Mouse (Mus musculus): ENCODE data around the gene Cebpg.

Gene Cebpg

DNA sequence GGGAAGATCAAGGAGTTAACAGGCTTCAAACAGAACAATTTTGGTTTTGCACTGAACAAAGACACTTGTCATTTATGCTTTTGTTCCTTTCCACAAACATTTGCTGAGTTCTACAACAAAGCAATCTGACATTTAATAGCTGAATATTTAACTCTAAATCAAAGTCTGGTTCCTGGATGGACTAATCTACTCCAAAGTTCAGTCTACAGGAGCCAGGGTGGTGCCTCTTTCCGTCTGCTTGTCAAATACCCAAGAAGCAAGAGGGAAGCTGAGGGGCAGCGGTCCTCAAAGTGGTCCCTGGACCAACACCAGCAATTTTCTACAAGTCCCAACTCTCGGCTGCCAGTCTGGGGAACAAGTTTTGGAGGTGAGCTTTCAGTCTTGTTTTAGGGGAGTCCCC lies 3.2 kb downstream of the Cebpg start:
- DNase-seq, result no peak

DNA sequence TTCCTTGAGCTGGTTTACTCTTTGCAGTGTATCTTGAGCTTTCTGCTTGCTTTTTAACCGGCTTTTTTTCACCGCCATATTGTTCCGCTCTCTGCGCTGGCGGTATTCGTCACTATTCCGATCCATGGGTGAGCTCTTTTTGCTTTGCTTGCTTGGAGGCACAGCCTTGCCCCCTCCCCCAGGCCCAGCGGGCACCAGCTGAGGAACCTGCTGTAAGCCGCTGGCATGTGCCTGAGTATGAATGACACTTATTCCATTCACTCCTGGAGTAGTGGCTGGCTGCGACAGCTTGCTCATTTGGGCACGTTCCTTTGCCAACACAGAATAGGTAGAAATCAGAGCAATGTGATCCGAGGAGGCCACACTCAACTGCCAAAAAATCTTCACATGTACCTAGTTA lies 5.8 kb downstream of the Cebpg start:
- DNase-seq, result no peak

DNA sequence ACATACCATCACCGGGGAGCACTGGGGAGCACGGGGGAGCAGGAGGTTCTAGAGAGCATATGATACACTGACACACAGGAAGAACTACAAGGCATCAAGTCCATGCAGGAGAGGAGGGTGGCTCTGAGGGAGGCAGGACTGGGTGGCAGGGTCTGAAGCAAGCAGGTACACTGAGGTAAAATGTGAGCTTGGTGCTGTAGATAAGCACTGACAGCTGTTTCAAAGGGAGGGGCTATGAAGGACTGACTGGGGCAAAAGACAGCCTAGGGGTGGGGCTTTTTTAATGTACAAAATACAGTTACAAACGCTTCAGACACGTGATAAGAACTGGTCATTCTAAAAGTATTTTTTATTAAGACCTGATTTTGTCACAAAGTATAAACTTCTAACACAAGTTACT lies 10.3 kb downstream of the Cebpg start:
- no peak for DNase-seq

DNA sequence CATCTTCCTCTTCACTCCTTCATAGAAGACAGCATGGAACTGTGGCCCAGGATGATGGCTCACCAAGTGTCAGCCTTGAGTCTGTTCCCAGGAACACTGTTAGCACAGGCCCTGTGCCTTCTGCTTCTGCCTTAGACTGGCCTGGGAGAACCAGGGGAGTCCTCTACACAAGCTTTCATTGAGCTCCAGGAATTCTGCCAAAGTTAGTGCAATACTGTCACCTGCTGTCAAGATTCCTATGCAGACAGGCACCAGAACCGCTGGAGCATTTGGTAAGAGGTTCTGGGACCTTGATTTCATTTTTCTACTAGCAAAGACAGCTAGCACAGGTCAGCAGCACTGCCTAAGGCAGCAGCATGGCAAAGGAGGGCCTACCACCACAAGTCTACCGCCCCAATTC lies 11.7 kb downstream of the Cebpg start:
- DNase-seq, result no peak

DNA sequence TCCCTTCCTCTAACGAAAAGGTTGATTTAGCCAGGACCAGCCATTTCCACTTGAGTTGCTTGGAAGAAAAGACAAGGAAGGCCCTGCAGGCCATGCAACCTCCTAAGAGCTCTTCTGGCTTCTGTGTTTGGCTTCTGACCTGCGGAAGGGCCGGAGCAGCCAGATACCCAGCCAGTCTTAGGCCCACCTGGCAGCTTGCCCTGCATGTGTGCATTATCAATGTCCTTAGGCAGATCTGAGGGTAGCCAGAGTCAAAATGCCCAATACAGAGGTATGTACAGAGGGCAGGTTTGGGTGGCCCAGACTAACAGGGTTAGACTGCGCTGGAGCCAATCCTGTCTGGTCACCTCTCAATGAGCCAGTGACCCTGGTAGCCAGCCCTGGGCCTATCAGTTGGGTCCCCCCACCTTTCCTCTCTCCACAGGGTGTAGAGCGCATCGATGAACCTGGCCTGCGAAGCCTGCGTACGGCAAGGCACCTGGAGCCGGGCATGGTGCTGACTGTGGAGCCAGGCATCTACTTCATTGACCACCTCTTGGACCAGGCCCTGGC lies 13.0 kb downstream of the Cebpg start:
- no peak for DNase-seq

DNA sequence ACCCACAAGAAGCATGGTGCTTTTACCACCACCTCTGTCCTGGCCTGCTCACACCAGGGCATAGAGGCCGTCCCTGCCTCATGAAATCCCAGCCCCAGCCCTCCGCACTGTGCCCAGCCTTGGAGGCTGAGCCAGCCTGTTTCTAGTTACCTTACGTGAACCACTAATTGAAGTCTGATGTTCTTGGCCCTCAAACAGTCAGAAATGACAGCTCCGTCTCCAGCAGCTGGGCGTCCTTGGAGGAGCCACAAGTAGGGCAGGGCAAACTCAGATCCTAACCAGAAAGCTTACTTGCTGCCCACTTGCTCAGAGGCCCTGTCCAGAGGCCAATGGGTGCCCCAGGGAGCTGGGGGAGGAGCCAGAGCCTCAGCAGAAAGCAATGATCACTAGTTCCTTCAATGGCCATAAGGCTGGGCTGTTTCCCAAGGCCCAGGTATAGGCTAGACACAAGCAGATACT lies 13.6 kb downstream of the Cebpg start:
- peak; percentile 32 for DNase-seq

DNA sequence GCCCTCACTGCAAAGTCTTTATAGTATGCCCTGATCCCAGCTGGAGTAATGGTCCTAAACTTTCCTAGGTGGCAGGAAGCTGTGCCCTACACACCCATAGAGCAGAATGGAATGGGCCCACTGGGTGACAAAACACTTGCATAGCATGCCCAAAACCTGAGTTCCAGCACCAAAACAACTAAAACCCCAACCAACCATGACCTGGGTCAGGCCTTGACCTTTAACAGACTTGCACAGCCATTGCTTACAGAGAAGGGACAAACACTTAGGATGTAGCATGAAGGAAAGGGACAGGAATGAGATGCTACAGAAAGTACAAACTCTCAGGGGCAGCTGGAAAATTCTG lies 14.2 kb downstream of the Cebpg start:
- no peak for DNase-seq

DNA sequence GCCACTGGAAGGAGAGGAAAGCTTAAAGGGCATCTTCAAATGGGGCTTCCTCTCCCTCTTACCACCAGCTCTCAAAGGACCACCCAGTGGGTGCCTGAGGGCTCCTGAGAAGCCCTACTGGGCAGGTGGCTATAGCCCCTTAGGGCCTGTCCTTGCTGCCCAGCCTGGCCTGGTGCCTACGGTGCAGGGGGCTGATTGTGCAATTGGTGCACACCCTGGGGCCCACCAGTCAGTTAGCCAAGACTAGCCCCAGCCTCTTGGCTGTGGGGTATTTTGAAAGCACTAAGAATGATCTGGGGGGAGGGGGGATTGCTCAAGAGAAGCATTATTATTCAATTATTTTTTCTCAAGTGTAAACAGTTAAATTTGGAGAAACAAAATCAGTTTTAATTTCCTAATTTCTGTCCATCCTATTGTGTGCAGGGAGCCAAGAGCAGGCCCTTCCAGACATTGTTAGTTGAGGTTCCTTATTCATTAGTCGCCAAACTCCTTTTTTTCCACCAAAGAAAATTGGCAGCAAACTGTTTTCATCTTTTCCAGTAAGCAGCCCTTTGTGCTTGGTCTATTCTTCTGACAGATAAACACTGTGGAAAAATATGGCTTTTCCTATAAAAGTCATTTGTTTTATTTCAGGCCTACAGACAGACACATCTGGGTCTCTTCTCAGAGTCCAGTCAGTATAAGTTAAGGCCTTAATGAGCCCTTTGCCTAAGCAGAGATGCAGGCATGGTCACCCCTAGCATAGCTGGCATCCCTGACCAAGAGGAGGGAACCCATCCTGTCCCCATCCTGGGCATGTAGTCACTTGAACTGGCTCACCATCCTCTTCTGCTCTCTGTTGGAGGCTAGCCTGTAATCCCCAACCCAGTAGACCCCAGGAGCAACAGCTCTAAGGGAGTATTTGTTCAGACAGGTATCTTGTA lies 14.8 kb downstream of the Cebpg start:
- peak; percentile 56 for DNase-seq

DNA sequence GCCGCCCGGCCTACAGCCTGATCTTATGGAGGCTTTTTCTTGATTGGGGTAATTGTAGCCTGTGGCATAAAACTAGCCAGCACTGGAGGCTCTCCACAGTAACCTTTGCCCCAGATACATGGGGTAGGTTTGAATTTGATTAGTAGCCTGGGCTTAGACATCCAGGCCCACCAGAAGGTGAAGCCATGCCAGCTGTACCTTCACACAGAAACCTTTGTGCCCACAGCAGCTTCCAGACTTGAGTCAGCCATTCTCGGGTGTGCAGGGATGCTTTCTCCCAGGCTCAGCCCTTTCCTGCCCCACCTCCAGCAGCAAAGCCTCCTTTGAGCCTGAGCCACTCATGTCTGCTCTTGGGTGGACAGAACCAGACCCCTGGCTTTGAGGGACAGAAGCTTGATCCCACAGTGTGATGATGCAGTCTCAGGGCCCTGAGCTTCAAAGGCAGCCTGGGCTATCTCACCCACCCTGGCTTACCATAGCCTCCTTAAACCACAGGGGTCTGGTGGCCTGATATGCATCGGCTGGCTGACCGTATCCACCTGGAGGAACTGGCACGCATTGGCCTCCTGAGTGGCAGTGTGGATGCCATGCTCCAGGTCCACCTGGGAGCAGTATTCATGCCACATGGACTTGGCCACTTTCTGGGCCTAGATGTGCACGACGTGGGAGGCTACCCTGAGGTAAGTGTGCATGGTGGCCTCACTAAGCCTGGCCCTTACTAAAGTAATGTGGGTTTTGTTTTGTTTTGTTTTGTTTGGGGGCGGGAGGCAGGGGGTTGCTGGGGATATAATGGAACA lies 16.0 kb downstream of the Cebpg start:
- no peak for DNase-seq

DNA sequence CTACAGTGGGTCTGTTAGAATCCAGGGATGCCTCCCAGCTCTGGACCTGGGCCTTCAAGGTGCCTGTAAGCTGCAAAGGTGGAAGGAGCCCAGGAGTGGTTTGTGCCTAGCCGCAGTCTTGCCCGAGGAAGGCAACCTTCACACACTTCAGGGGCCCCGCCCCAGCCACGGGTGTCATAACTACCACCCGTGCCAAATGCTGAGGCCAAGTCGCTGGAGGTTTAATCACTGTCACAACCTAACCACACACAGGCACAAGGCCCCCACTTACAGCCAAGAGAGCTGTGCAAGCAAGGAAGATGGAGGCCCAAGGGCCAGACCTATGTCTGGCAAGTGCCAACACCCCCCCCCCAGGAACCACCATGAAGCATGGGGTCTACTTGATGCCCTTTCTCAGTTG lies 19.0 kb downstream of the Cebpg start:
- DNase-seq, result peak; percentile 25

DNA sequence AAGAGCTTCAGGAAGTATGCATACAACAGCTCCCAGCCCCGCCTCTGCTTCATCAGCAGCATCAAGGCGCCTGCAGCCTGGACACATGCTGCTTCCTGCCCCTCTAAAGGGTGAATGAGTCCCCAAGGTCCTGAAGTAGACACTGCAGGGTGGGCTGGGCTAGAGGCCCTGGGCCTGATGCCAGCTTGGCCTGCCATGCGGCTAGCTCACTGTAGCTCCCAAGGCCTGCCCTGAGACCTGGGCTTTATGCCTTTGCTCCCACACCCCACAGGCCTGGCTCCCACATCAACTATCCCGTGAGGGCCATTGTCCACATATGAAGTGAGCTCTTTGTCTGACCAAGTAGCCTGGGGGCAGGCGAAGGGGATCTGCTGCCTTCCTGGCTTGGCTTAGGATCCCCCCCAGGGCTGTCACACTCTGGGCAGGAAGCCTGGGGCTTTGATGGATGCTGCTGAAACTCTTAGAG lies 20.1 kb downstream of the Cebpg start:
- DNase-seq, result peak; percentile 28

DNA sequence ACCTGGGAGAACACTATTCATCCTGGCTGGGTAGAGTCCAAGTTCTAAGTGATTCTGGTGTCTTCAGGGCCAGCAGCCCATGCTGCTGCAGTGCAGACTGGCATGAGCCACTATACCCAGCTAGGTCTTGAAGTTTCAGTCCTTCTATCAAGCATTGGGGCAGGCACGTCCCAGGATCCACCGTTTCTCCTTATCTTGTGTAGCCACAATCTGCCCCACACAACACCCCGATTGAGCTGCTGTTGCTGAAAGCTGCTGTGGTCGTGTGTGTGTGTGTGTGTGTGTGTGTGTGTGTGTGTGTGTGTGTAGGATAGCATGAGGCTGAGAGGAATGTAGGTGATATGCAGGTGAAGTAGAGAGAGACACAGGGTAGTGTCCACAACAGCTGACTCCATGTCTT lies 20.8 kb downstream of the Cebpg start:
- DNase-seq, result no peak

DNA sequence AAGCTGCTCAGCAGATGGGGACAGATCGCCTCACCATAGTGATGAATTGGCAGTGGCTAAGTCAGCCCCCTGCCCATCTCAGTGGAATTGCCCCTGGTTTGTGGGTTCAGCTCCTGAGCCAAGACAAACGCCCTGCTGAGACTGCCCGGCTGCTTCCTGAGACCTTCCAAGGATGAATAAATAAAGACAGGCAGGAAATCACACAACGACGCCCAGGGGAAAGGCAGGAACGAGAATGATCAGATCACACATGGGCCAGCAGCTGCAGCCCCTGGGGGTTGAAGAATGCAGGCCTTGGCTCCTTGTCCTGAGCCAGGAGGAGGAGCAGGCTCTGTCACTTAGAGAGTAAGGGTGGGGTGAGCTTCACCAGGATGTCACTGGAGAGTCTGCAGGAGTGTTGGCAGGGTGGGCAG lies 21.2 kb downstream of the Cebpg start:
- peak; percentile 47 for DNase-seq

DNA sequence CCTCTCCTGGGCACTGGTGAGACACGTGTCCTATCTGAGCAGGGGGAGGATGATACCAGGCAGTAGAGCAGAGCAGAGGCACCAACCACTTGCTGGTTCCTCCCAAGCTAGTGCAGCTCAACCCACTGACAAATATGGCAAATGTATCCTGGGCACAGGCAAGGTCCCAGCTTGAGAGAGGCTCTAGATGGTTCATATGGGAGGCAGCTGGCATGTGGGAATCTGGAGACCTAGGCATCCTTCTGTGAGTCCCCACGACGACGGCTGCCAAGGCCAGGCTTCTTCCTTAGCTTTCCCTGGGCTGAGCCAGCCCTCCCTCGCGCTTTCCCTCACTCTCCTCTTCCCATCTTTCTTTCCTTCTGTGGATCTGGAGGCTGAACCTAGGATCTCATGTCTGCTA lies 25.8 kb downstream of the Cebpg start:
- no peak for DNase-seq

DNA sequence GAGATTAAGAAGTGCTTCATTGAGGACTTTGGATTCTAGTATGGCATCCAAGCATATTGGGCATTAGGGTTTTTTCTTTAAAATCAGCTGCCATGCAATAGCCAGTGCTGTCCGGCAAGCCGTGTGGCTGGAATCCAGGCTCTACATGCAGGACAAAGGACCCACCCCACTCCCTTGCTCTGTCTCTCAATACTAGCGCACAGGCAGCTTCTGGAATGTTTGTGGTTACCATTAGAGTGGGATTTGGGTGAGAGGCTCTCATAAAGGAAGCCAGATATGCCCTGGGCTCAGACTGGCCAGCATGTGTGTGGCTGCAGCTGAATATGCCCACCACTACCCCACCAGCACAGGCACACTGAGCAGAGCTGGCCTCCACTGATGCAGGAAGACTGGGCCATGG lies 26.7 kb downstream of the Cebpg start:
- DNase-seq, result no peak

DNA sequence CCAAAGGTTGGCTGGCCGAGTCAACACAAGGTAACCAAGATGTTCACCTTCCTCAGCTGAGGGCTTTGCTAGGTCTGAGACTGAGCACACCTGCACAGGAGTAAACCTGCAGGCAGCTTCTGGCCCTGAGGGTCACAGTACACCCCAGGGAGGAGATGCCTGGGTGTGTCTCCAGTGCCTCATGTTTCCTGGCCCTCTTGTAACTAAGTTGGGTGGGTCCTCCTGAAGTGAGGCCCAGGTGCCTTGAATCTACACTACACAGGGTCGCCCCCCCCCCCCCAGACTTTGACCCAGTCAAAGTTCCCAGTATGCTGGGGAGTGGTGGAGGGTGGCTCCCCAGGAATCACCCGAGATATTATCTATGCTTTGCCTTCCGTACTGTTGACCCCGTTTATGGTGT lies 27.1 kb downstream of the Cebpg start:
- no peak for DNase-seq

DNA sequence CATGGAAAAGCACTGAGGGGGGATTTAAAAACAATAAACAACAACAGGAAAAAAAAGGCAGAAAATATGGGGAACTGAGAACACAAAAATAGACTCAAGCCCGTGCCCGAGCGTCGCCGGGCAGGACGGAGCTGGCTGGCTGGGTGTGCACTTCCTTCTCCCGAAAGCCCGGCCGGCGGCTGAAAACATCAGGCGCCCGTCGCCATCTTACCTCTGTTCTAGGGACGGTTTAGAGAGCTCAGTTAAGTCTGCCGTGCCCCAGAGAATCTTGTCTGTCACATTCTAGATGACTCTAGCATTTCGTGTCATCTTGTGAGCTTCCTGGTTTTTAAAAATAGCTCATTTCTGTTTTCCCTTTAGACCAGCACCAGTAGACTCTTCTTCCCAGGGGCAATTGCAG lies 27.8 kb downstream of the Cebpg start:
- peak; percentile 32 for DNase-seq

DNA sequence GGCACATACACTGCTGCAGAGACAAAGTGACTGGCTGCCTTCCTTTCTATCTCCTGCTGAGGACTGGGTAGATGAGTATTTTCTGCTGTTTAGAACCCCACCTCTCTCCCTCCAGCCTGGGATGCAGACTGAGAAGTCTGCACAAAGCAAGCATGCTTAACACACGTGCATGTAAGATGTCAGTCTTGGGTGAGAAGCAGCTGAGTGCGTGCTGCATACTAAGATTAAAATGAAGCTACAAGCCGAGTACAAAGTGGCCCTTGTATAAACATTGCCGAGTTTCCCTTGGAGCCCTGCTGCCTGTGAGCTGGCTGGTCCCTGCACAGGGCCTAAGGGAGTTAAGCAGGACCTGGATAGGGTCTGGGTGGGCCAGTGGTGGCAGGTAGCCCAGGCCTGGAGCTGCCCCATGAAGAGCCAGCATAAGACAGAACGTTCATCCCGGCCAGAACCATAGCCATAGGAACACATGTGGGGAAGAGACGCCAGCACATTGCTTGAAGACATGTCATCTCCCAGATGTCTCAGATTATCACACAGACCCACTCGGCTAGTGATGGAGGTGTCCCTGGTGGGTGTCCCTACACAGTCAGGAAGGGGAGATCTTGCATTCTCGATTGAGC lies 28.5 kb downstream of the Cebpg start:
- no peak for DNase-seq

DNA sequence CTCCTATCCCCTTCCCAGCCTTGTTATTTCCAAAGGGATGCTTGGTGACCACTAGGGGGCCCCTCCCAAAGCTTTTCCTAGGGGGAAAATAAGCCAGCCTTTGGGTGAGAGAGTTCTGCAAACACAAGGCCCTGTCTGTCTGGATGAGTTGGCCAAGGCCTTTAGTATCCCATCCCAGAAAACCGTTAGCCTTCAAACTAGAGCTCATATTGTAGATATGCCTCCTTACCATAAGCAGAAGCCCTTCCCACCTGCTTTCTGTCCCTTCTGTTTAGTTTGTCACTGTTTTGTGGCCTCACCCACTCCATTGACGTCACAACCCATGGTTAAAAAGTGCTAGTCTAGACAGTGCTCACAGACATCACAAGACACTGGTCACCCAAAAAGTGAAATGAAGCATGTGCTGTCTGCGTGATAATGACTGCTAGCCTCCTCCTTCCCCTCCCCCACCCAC lies 29.5 kb downstream of the Cebpg start:
- DNase-seq, result peak; percentile 80

DNA sequence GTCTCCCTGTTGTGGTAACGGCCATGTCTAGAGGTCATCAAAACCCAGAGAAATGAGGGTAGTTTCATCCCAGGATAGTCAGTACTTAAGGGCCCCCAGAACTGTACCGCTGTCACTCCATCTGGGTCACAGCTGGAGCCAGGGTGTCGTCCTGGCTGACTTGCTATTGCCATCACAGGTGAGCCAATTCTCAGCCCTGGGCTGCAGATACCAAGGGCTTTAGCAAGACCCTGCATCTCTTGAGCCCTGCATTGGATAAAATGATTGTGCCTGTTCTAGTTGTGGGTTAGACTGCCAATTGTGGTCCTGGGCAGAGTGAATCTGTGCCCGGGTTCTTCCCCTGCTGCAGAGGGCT lies 30.1 kb downstream of the Cebpg start:
- DNase-seq, result no peak

DNA sequence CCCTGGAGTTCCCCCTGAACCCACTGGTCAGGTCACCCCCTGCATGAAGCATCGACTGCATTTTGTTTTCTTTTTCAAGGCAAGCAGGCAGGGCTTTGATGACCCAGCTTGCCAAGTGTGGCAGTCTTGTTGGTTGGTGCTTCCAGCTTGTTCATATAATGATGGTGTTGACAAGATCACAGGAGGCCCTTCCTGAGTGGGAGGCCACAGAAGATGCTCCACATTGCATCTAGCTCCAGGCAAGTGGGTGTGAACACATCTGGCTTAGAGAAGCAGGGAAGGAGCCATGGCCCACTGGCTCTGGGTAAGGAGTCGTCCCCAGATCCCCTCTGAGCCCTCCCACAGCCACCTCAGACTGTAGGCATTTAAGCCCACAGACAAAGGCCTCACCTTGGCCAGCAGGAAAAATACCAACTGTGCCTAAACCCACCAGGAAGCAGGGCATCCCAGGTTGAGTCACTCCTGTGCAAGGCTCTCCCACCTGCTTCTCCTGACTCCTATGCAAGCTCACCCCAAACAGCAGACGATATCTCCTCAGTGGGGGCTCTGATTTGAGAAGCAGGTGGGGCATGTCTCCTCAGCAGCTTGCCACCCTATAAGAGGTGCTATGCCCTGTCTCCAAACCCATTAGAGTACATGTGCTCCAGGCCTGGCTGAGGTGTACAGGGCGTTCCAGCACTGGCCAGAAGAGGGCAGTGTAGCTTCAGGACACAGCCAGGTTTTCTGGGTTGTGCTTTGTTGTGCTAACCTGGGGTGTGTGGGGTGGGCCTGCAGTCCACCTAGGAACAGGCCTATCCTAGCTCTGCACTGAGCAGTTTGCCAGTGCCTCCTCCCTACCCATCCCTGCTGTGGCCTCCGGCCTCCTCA lies 30.7 kb downstream of the Cebpg start:
- DNase-seq, result peak; percentile 90

DNA sequence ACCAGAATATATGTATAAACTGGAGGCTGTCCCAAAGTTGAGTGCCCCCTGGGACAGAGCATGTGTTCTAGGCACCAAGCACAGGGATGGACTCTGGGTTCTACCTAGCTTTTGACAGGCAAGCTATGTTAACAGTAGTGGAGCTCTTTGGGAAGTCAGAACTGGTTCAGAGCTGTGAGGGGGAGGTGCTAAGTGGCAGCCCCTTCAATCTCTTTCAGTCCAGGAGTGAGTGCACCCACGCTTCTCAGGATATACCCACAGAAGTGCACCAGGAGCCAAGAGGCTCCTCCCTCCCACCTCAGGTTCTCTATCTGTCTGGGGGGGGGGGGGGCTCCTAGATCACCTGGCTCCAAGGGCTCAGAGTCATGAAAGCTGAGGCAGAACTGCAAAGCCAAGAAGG lies 31.9 kb downstream of the Cebpg start:
- no peak for DNase-seq
